Mouse (Mus musculus) cerebellum, adult (tissue): ENCODE results near the gene Hdhd3.
A peak's percentile ranks its signal among the peaks of the same experiment; 100 is the strongest.
"Not testable (repeated sequence)": the region's sequence is repeated elsewhere in the genome, so short reads cannot be mapped to it uniquely, and the experiment has no call there.

ENCODE experiments used
- ATAC-seq: cut with Nextera tagmentation; 2 replicates; pipeline ENCODE4 v1.9.2; 2017; ENCODE audit warnings: mild to moderate bottlenecking, moderate library complexity, mixed read lengths; ENCODE audit not compliant: insufficient number of reproducible peaks, low FRiP score, low TSS enrichment

Hdhd3 gene

DNA sequence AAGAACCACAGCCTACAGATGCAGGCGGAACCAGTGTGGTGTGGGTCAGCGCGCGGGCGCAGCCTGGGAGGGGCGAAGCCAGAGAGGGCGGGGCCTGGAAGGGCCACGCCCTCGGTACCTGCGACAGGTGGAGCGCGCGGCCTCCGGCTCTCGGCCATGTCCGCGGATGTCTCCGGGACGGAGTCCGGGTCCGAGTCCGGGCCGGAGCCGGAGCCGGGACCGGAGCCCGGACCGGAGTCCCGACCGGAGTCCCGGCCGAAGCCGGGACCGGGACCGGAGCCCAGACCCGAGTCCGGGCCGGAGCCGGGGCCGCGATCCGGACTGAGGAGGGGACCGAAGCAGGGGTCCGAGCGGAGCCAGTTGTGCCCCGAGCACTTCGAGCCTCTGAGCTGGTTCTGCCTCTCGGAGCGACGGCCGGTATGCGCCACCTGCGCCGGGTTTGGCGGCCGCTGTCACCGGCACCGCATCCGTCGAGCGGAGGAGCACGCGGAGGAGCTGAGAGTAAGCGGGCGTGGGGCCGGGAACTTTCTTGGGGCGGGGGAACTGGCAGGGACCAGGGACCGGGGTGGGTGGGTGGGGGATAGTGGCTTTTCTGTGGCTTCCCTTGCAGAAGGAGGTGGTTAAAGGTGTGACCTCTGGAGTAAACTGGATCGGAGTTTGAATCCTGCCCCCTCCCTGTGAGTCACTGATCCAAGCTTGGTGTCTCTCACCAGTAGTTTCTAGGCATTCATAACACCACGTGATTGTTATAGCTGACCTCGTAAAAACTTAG lies 23.1 kb downstream of the Hdhd3 start, which contains the start of gene Bspry:
TSS of gene Bspry (plus strand) at position 117 of the 772 bp plus-strand sequence.
- ATAC-seq: peak; percentile 69; the same call in 1 of the 2 replicates

DNA sequence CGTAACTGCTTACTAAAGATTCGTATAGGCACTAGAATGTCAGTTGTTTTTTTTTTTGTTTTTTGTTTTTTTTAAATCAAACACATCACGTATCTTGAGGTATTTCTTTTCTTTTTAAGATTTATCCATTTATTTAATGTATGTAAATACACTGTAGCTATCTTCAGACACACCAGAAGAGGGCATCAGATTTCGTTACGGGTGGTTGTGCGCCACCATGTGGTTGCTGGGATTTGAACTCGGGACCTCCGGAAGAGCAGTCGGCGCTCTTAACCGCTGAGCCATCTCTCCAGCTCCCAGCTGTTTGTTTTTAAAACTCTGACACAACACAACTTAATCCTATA lies 23.7 kb downstream of the Hdhd3 start:
- not testable (repeated sequence) for ATAC-seq

GRCm38 (mm10) chr4:62477542-62478244 lies 25.6 kb downstream of the Hdhd3 start:
- ATAC-seq: no peak

DNA sequence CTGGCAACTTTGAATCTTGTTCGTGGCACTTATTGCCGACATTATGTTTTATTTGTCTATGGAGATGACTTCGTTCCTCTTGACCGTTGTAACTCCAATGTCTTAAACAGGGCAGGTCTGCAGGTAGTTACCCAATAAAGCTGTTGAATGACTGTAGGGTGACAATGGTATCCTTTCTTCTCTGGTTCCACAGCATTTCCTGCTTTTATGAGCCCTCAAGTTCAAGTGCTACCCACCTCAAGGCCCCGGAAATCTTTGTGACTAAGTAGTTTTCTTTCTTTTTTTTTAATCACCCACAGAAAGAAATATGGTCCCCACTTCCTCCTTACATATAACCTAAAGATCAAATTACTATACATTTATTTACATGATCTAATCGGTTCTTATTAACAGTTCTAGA lies 27.5 kb downstream of the Hdhd3 start:
- no peak for ATAC-seq

DNA sequence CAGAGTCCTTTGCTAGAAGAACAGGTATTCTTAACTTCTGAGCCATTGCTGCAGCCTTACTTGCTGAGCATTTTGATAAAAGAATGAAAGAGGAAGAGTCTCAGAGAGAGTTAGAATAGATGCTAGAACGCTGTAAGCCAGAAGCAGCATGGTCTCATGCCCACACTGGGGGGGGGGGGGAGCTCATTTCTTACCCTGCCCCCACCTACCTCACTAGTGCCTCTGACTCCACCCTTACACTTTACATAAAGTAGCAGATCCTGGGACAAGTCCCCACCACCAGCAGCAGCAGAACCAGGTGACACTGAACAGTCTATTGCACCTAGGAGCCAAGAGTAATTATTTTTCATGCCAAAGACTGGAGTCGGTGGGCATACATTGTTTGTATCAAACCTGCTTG lies 28.1 kb downstream of the Hdhd3 start:
- no peak for ATAC-seq

- no peak for ATAC-seq
Measured at GRCm38 (mm10) chr4:62472071-62472470, 31.2 kb downstream of the Hdhd3 start.

DNA sequence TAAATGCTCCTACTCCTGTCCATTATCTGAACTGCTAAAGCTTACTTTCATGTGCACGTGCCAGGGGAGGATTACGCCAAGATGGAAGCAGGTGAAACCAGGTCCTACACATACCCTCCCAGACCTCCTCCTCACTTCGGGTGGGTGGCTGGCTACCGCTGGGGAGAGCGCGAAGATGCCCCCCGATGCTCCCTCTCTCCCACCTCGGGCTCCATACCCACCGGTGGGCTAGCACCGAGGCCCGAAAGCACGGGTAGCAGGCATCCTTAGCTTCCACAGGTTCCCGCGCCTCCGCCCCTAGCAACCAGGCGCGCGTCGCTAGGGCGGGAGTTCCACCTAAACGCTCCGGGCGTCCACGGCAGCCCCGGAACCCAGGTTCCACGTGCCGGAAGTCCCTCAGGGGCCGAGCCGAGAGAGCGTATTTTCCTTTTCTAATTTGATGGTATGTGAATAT lies 32.6 kb downstream of the Hdhd3 start, which contains the start of gene Wdr31:
TSS of gene Wdr31 (minus strand) at position 299 of the 454 bp plus-strand sequence.
- peak; percentile 90 for ATAC-seq

- no peak for ATAC-seq
Measured at GRCm38 (mm10) chr4:62468158-62468557, 35.1 kb downstream of the Hdhd3 start.

- no peak for ATAC-seq
Measured at GRCm38 (mm10) chr4:62463124-62463523, 40.1 kb downstream of the Hdhd3 start.

GRCm38 (mm10) chr4:62460348-62460747 lies 42.9 kb downstream of the Hdhd3 start:
- no peak for ATAC-seq

- ATAC-seq: no peak
Measured at GRCm38 (mm10) chr4:62459081-62459480, 44.2 kb downstream of the Hdhd3 start.

DNA sequence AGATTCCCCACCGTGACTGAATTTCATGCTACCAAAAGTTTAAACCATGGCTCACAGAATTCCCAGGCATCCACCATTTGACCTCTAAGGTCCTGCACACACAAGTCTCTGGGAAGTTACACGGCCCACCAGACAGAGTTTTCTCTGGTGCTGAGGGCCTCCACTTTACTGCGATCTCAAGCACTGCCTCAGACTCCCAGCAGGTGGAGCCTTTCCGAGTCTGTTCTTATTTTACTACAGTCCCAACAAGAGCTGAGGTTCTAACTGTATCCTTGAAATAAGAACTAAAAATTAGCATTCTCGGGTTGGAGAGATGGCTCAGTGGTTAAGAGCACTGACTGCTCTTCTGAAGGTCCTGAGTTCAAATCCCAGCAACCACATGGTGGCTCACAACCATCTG lies 48.3 kb downstream of the Hdhd3 start:
- ATAC-seq: peak; percentile 56; the same call in 1 of the 2 replicates
